Comparison of ENCODE assay signal across 8 mouse cellular contexts in the genomic region with DNA sequence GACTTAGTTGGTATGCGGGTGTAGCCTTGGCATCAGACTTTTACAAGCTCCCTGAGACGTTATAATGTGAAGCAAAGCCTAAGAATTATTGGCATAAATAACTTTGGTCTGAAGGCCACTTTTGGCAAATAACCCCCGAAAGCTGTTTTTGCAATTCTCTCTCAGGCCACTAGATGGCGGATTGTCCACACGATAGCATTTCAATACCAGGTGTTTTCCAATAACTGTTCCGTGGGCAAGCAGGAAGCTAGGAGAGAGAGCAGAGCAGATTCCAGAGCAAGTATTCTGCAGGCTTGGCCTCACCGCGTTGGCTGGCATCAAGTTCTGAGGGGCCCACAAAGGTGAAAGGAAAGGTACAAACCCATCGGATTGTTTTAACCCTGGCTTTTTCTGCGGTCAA. TPM values are rescaled to one million over a fixed set of nuclear protein-coding genes. Genes with fewer than 3 reads are reported as not detected.
DNase-seq lines count a peak whose midpoint lies in the region; ATAC-seq and TF ChIP-seq lines count a peak whose summit lies in the region.

No protein-coding gene starts in this region.

- no peak overlapping the region for H3K4me3 ChIP-seq in heart, adult 2 months
- H3K4me3 ChIP-seq in heart, embryonic 11.5 days (ENCODE audit: low read depth, low read length), result no peak overlapping the region
- H3K4me3 ChIP-seq in intestine, embryonic 14.5 days (ENCODE audit: low read depth, low read length), result no peak overlapping the region

- TF ChIP-seq CTCF in heart, adult 2 months (IDR thresholded peaks at IDR 0.05), result peak; percentile 94

- no peak overlapping the region for H3K9ac ChIP-seq in heart, adult 2 months (ENCODE audit: low read depth, low read length)
- H3K9ac ChIP-seq in heart, embryonic 11.5 days (ENCODE audit: low read depth, low read length), result no peak overlapping the region
- H3K9ac ChIP-seq in intestine, embryonic 14.5 days (ENCODE audit: low read length), result no peak overlapping the region

- H3K9me3 ChIP-seq in heart, embryonic 11.5 days (replicated peaks; ENCODE audit: control insufficient read depth, low read length), result no peaks in the 10 kb centered on the region
- H3K9me3 ChIP-seq in intestine, embryonic 14.5 days (ENCODE audit: control insufficient read depth, low read length), result no peaks in the 10 kb centered on the region

- TF ChIP-seq POLR2A in heart, adult 2 months (IDR thresholded peaks at IDR 0.05; ENCODE audit: insufficient read depth, low read depth, low read length), result no peak

- peaks cover 2% of the 10 kb centered on the region; the same call in 1 of the 2 replicates for H3K4me1 ChIP-seq in heart, adult 2 months (ENCODE audit: control insufficient read depth, insufficient read depth, low read length)
- no peaks in the 10 kb centered on the region for H3K4me1 ChIP-seq in heart, embryonic 11.5 days (ENCODE audit: control insufficient read depth, insufficient read depth, low read length)
- no peaks in the 10 kb centered on the region for H3K4me1 ChIP-seq in intestine, embryonic 14.5 days (replicated peaks; ENCODE audit: control insufficient read depth, insufficient read depth, low read length)

- peak; percentile 73 for TF ChIP-seq EP300 in heart, adult 2 months (IDR thresholded peaks at IDR 0.05; ENCODE audit: insufficient read depth, low read depth, low read length)

- peak; percentile 52 to 59 for DNase-seq in heart, adult 2 months
- DNase-seq in cerebellum, postnatal 10 days, result peak; percentile 81 to 87
- DNase-seq in gastrocnemius, adult 18-20 months (ENCODE audit: low spot score), result peak; percentile 71
- DNase-seq in intestine, embryonic 14.5 days (ENCODE audit: low spot score), result peak; percentile 89
- DNase-seq in left cerebral cortex, adult 8-10 months (ENCODE audit: low spot score in 2 of 2), result peak; percentile 28 to 59
- DNase-seq in mesoderm, embryonic 11.5 days (ENCODE audit: low read depth, low spot score), result peak; percentile 82
- DNase-seq in spleen, adult 12 weeks (ENCODE audit: low spot score), result peak; percentile 3

- H3K4me2 ChIP-seq in heart, embryonic 11.5 days, result no peak overlapping the region
- H3K4me2 ChIP-seq in intestine, embryonic 14.5 days (ENCODE audit: low read length), result no peak overlapping the region

- 15% methylated on average over 10 of the region's 10 CpGs for WGBS in heart, adult 2 months
- 15% methylated on average over 10 of the region's 10 CpGs for WGBS in heart, embryonic 11.5 days (ENCODE audit: insufficient replicate concordance)
- 11% methylated on average over 10 of the region's 10 CpGs for WGBS in intestine, embryonic 14.5 days

- H3K27ac ChIP-seq in heart, adult 2 months, result no peak overlapping the region
- H3K27ac ChIP-seq in heart, embryonic 11.5 days (ENCODE audit: low read depth, low read length), result no peak overlapping the region
- no peak overlapping the region for H3K27ac ChIP-seq in intestine, embryonic 14.5 days (ENCODE audit: low read depth)

- no peak for ATAC-seq in heart, embryonic 11.5 days (replicated peaks; ENCODE audit: insufficient number of reproducible peaks, low FRiP score, low TSS enrichment)
- ATAC-seq in intestine, embryonic 14.5 days (replicated peaks; ENCODE audit: low FRiP score, low TSS enrichment, low read depth), result no peak

- intact Hi-C loops in heart, adult 2 months (cut with DNase I), result loop anchor here (1.0 to 5.0 kb wide), 4 partner anchors 174 to 569 kb away; no protein-coding TSS in a partner anchor

- no peaks in the 10 kb centered on the region for H3K27me3 ChIP-seq in heart, adult 2 months (ENCODE audit: control insufficient read depth, insufficient read depth, low read length)
- no peaks in the 10 kb centered on the region for H3K27me3 ChIP-seq in heart, embryonic 11.5 days (ENCODE audit: control insufficient read depth, insufficient read depth, low read length)
- H3K27me3 ChIP-seq in intestine, embryonic 14.5 days (replicated peaks; ENCODE audit: control insufficient read depth, insufficient read depth, low read length), result no peaks in the 10 kb centered on the region

- H3K36me3 ChIP-seq in heart, adult 2 months (ENCODE audit: control insufficient read depth, insufficient read depth, low read length), result no peaks in the 10 kb centered on the region
- no peaks in the 10 kb centered on the region for H3K36me3 ChIP-seq in heart, embryonic 11.5 days (ENCODE audit: control insufficient read depth, insufficient read depth, low read length)
- H3K36me3 ChIP-seq in intestine, embryonic 14.5 days (ENCODE audit: control insufficient read depth, insufficient read depth, low read length), result no peaks in the 10 kb centered on the region

- no peaks in the 10 kb centered on the region for H3K79me2 ChIP-seq in heart, adult 2 months (replicated peaks; ENCODE audit: control insufficient read depth, insufficient read depth, low read length)

RNA-seq across cellular contexts. Expression of a gene that starts 29.2 kb away (rescaled TPM):
- 1 to 10 TPM; 8.3 TPM for total RNA-seq in heart, adult 2 months (2021)
- 2.6 and 4.3 TPM in 2 replicates for polyA plus RNA-seq in heart, adult 2 months (2012; rRNA removed)
- 3.4 and 5.9 TPM in 2 replicates for polyA plus RNA-seq in heart, embryonic 11.5 days (2014; fragmentation: Nextera tagmentation; extraction: Ambion mirVana)
- total RNA-seq in gastrocnemius, adult 18-20 months (2021), result 100 to 1,000 TPM; 384 to 452 TPM
- polyA plus RNA-seq in intestine, embryonic 14.5 days (2014; fragmentation: Nextera tagmentation; extraction: Ambion mirVana), result 2.3 and 2.4 TPM in 2 replicates
- total RNA-seq in left cerebral cortex, adult 8-10 months (2022), result 10 to 100 TPM; 18.3 to 20.8 (median 19.8) TPM

Comparison
In these comparisons a context has a peak if more than half of its experiments do, and no peak if none do; other contexts are left out.
1. DNase-seq: peak in every context shown above with its lines; median percentile 89 in intestine, embryonic 14.5 days; 84 in cerebellum, postnatal 10 days; 82 in mesoderm, embryonic 11.5 days; 71 in gastrocnemius, adult 18-20 months; 56 in heart, adult 2 months; 44 in left cerebral cortex, adult 8-10 months; 3 in spleen, adult 12 weeks.
2. RNA of a gene that starts 29.2 kb away (total RNA-seq): 384 to 452 TPM in gastrocnemius, adult 18-20 months; 18.3 to 20.8 TPM in left cerebral cortex, adult 8-10 months and 8.3 TPM in heart, adult 2 months; every median in the first group is over 10 times any median in the second.